Mouse (Mus musculus) inflammation-experienced regulatory T-cells, adult 16 weeks (primary cell): Measurements from ENCODE around the gene Fam24b. TPM values are rescaled to one million over a fixed set of nuclear protein-coding genes. Genes with fewer than 3 reads are reported as not detected.

ENCODE experiments used
- polyA plus RNA-seq: library from polyadenylated mRNA; unstranded; fragments of 100-300 nt; shearing (Covaris generic); gene quantifications from one replicate; pipeline ENCODE4 v1.2.1, GENCODE M21; 2017

The Fam24b gene
- polyA plus RNA-seq, result not detected

DNA sequence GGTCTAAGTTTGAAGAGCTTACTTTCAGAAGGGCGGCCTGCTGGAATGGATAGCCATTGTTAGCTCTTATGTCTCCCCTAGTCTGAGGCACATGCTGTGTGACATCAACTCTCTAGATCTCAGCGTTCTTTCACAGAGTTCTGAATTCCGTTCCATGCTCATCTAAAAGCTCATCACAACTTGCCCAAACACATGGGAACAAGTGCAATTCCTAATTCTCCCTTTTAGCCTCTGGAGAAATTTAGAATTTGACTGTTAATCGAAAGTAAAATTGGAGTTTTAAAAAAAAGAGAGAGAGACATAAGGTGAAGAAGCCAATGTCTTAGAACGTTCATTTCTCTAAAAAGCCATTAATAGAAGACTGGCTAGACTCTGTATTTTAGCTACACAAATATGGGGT, at the start of gene Fam24b:
Gene Fam24b, minus strand, starts transcription at position 101 of the 400 bp plus-strand sequence.

DNA sequence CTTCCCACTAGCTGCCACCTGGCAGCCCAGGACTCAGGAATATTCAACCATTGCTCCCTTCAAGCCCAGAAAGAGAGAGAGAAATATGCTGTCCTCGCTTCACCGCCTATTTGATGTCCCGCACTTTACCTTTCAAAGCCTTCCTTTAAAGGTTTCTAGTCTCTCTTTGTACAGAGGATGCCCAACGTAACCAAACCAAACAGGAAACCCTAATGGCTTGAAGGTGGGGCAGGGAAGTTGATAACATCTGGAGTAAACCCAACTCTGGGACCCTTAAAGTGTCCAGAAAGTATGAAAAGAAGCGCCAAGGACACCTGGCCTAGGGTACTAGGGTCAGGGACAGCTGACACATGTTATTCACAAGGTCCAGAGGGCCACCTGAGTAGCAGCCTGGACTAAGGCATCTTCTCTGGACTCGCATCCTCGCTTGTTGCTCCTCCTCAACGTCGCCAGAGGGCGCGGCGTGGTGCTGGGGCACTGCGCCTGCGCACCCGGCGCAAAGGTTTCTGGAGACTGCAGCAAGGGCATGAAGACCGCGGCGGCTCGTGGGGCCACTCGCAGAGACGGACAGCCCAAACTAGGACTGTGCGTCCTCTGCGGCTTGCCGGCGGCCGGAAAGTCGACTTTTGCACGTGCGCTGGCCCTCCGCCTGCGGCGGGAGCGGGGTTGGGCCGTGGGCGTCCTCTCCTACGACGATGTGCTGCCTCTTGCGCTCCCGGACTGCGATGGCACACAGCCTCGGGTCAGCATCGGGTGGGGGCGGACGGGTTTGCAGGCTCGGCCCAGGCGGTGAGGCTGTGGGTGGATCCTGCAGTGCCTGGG, 41.5 kb upstream of the Fam24b start, which contains the start of gene Pstk:
Gene Pstk, plus strand, starts transcription at position 494 of the 822 bp plus-strand sequence.

DNA sequence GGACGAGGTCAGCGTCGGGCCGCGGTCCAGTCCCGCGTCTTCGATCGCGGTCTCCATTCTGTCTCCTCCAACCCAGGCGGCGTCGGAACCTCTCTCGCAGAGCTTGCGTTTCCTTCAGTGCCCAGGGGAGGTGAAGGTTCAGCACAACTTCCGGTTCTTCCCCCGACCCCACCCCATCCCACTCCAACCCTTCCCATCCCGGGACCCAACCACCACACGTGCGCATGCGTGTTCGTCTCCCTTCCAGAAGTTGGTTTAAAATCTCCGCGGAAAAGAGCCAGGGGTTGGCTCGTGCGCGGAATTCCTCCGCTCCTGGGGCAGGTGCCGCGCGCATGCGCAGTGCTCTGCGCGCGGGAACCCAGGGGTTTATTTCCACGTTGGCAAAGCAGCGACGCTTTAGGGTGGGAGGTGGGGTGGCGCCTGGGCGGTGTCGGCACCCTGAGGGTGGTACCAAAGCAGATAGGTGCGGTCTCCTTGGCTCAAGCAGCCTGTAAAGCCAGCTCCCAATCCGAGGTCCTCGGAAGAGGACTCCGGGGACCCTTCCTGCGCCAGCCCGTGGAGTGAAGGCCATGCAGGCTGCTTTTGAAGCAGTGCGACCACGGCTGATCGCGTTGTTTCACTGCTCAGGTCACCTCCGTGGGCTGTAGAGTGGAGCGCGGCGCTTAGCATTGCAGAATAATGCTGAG, 33.4 kb upstream of the Fam24b start, which contains the start of gene 2310057M21Rik:
Gene 2310057M21Rik, minus strand, starts transcription at position 145 of the 686 bp plus-strand sequence.

DNA sequence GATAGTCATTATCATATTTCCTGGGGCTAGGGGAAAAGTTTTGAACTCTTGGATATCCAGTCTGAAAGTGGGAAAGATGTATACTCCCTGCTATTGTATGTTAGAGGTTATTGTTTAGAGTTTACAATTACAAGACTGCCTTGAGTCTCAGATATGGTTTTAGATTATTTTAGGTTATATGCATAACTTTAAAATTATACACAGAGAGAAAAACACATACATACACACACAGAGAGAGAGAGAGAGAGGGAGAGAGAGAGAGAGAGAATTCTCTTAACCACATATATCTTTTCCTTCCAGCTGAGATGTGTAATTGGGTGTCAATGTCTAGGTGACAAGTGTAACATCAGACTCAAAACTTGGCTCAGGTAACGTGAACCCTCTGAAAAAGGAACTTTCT, 4.2 kb upstream of the Fam24b start, which contains the start of gene Fam24a:
Gene Fam24a, plus strand, starts transcription at position 301 of the 400 bp plus-strand sequence.

DNA sequence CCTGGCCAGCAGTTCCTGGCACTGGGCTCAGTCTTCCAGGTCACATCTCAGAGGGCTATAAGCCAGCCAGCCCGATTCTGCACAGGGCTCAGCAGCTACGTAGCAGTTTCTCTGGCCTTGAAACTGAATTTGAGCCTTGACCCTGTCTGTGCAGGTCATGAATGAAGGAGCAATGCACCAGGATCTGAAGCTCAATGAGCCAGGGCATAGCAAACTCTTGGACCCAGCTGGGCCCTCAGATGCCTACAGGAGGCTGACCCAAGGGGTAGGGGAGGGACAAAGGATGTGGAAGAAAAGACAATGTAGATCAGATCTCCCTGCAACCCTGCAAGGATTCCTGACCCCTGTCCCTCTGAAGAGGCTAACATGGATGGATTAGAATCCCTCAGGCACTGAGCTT, 7.1 kb downstream of the Fam24b start, which contains the start of gene Cuzd1:
Gene Cuzd1, minus strand, starts transcription at position 101 of the 400 bp plus-strand sequence.

Other genes with a start within 250 kb of the Fam24b start
- gene 4933402N03Rik, start 183.2 kb downstream of the Fam24b start, polyA plus RNA-seq, result not detected
- not detected for gene 5430419D17Rik, start 155.1 kb downstream of the Fam24b start, polyA plus RNA-seq
- not detected for gene Cuzd1, start 7.2 kb downstream of the Fam24b start, polyA plus RNA-seq
- gene Fam24a, start 4.3 kb upstream of the Fam24b start, polyA plus RNA-seq, result not detected
- 28.3 TPM for gene 2310057M21Rik, start 33.2 kb upstream of the Fam24b start, polyA plus RNA-seq
- 53.2 TPM for gene Pstk, start 41.6 kb upstream of the Fam24b start, polyA plus RNA-seq
- gene Ikzf5, start 81.0 kb upstream of the Fam24b start, polyA plus RNA-seq, result 29.9 TPM
- 80.8 TPM for gene Acadsb, start 81.1 kb upstream of the Fam24b start, polyA plus RNA-seq
- not detected for gene Hmx3, start 213.4 kb upstream of the Fam24b start, polyA plus RNA-seq
- gene Hmx2, start 219.3 kb upstream of the Fam24b start, polyA plus RNA-seq, result not detected
- 179 TPM for gene Bub3, start 230.7 kb upstream of the Fam24b start, polyA plus RNA-seq